Comparison of ENCODE assay signal across 19 mouse cellular contexts in genomic region chr3:121287151-121287550, GRCm38 (mm10). TPM values are rescaled to one million over a fixed set of nuclear protein-coding genes. Genes with fewer than 3 reads are reported as not detected.
DNase-seq lines count a peak whose midpoint lies in the region; ATAC-seq and TF ChIP-seq lines count a peak whose summit lies in the region.
"Had no signal": no experiment of that assay in that cellular context is flagged by ENCODE, and none has a peak within 500 bp of the region (broad histone marks: within the 10 kb centered on the region; RNA-seq: fewer than 3 reads in every experiment).

No protein-coding gene starts in this region.

- H3K4me1 ChIP-seq in heart, adult 2 months (ENCODE audit: control insufficient read depth, insufficient read depth, low read length): no peaks in the 10 kb centered on the region
- peaks cover 13% of the 10 kb centered on the region for H3K4me1 ChIP-seq in liver, adult 2 months (ENCODE audit: control insufficient read depth, insufficient read depth, low read length)
- H3K4me1 ChIP-seq in liver, embryonic 11.5 days (replicated peaks; ENCODE audit: control insufficient read depth, insufficient read depth, low read length): peaks cover 9% of the 10 kb centered on the region
- H3K4me1 ChIP-seq: midbrain, embryonic 12.5 days; neural tube, embryonic 12.5 days had no signal

- 93% methylated on average over 2 of the region's 2 CpGs for WGBS in heart, adult 2 months
- 92% methylated on average over 2 of the region's 2 CpGs for WGBS in liver, adult 2 months
- WGBS in liver, embryonic 11.5 days: 86% methylated on average over 2 of the region's 2 CpGs

- no peak overlapping the region for H3K4me2 ChIP-seq in liver, embryonic 11.5 days
- H3K4me2 ChIP-seq: heart, embryonic 15.5 days; limb, embryonic 13.5 days; midbrain, embryonic 12.5 days; neural tube, embryonic 12.5 days had no signal

- H3K36me3 ChIP-seq in heart, adult 2 months (ENCODE audit: control insufficient read depth, insufficient read depth, low read length): no peaks in the 10 kb centered on the region
- H3K36me3 ChIP-seq in liver, adult 2 months (ENCODE audit: control insufficient read depth, insufficient read depth, low read length): no peaks in the 10 kb centered on the region
- no peaks in the 10 kb centered on the region for H3K36me3 ChIP-seq in liver, embryonic 11.5 days (ENCODE audit: control insufficient read depth, insufficient read depth, low read length)
- H3K36me3 ChIP-seq: embryonic facial prominence, embryonic 10.5 days; heart, embryonic 15.5 days; limb, embryonic 13.5 days; midbrain, embryonic 12.5 days; neural tube, embryonic 12.5 days had no signal

- no peak overlapping the region for H3K9ac ChIP-seq in heart, adult 2 months (ENCODE audit: low read depth, low read length)
- no peak overlapping the region for H3K9ac ChIP-seq in liver, adult 2 months (ENCODE audit: low read depth, low read length)
- H3K9ac ChIP-seq in liver, embryonic 11.5 days (ENCODE audit: low read depth, low read length): no peak overlapping the region
- H3K9ac ChIP-seq: heart, embryonic 15.5 days; limb, embryonic 13.5 days; midbrain, embryonic 12.5 days; neural tube, embryonic 12.5 days had no signal

- TF ChIP-seq POLR2A in heart, adult 2 months (IDR thresholded peaks at IDR 0.05; ENCODE audit: insufficient read depth, low read depth, low read length): no peak
- TF ChIP-seq POLR2A in liver, adult 2 months (IDR thresholded peaks at IDR 0.05; ENCODE audit: extremely low read depth, insufficient read depth, low read length): no peak

- peak; percentile 29 for TF ChIP-seq CTCF in heart, adult 2 months (IDR thresholded peaks at IDR 0.05)
- TF ChIP-seq CTCF in liver, adult 2 months (IDR thresholded peaks at IDR 0.05; ENCODE audit: low read depth, low read length): peak; percentile 34; the same call in 1 of the 2 replicates

- DNase-seq in heart, adult 2 months: no peak
- no peak for DNase-seq in heart, postnatal 10 days
- no peak for DNase-seq in liver, adult 2 months (ENCODE audit: extremely low read depth, low read depth, low spot score)
- no peak for DNase-seq in liver, embryonic 11.5 days (ENCODE audit: low spot score)
- DNase-seq in thymus, postnatal 14 days: peak; percentile 45
- DNase-seq in thymus, postnatal 10 days (ENCODE audit: low spot score in 2 of 2): no peak
- peak; percentile 26 for DNase-seq in R1 (ENCODE audit: low read depth, low spot score)
- DNase-seq: adrenal gland, postnatal 14 days; cerebellum, adult 11 months; gastrocnemius, postnatal 14 days; kidney, adult 8-10 months; kidney, postnatal 4 days; lung, adult 2 months had no signal

- H3K79me2 ChIP-seq in heart, adult 2 months (replicated peaks; ENCODE audit: control insufficient read depth, insufficient read depth, low read length): no peaks in the 10 kb centered on the region
- H3K79me2 ChIP-seq in liver, adult 2 months (ENCODE audit: control insufficient read depth, insufficient read depth, low read length): no peaks in the 10 kb centered on the region

- ATAC-seq in liver, embryonic 11.5 days (replicated peaks; ENCODE audit: low FRiP score): no peak
- no peak for ATAC-seq in granulocyte monocyte progenitor cell, adult 5-6 weeks (replicated peaks; ENCODE audit: poor library complexity, severe bottlenecking)

- no peak for TF ChIP-seq EP300 in heart, adult 2 months (IDR thresholded peaks at IDR 0.05; ENCODE audit: insufficient read depth, low read depth, low read length)

- no peak overlapping the region for H3K4me3 ChIP-seq in heart, adult 2 months
- no peak overlapping the region for H3K4me3 ChIP-seq in liver, adult 2 months (ENCODE audit: insufficient read depth, low read depth, low read length)
- no peak overlapping the region for H3K4me3 ChIP-seq in liver, embryonic 11.5 days (ENCODE audit: low read depth, low read length)
- H3K4me3 ChIP-seq: embryonic facial prominence, embryonic 10.5 days; heart, embryonic 15.5 days; limb, embryonic 13.5 days; midbrain, embryonic 12.5 days; neural tube, embryonic 12.5 days had no signal

- no peaks in the 10 kb centered on the region for H3K27me3 ChIP-seq in heart, adult 2 months (ENCODE audit: control insufficient read depth, insufficient read depth, low read length)
- H3K27me3 ChIP-seq in liver, adult 2 months (ENCODE audit: control insufficient read depth, insufficient read depth, low read length): no peaks in the 10 kb centered on the region
- H3K27me3 ChIP-seq in liver, embryonic 11.5 days (replicated peaks; ENCODE audit: control insufficient read depth, insufficient read depth, low read length): no peaks in the 10 kb centered on the region
- H3K27me3 ChIP-seq: heart, embryonic 15.5 days; limb, embryonic 13.5 days; midbrain, embryonic 12.5 days; neural tube, embryonic 12.5 days had no signal

- no peak overlapping the region for H3K27ac ChIP-seq in heart, adult 2 months
- no peak overlapping the region for H3K27ac ChIP-seq in liver, adult 2 months (replicated peaks; ENCODE audit: insufficient read depth, low read depth, low read length)
- no peak overlapping the region for H3K27ac ChIP-seq in liver, embryonic 11.5 days (ENCODE audit: low read depth, low read length)
- H3K27ac ChIP-seq: embryonic facial prominence, embryonic 10.5 days; heart, embryonic 15.5 days; limb, embryonic 13.5 days; midbrain, embryonic 12.5 days; neural tube, embryonic 12.5 days had no signal

- no peaks in the 10 kb centered on the region for H3K9me3 ChIP-seq in liver, embryonic 11.5 days (ENCODE audit: control insufficient read depth, low read length)
- H3K9me3 ChIP-seq: embryonic facial prominence, embryonic 10.5 days; heart, embryonic 15.5 days; limb, embryonic 13.5 days; midbrain, embryonic 12.5 days; neural tube, embryonic 12.5 days had no signal

- intact Hi-C loops in heart, adult 2 months (cut with DNase I): no loop called here
- intact Hi-C loops in heart, postnatal 10 days (cut with DNase I): no loop called here

RNA-seq across cellular contexts. Expression of gene Tmem56, which starts 4.3 kb away (rescaled TPM):
- 1 to 10 TPM in 1 of 2 experiments, under 1 TPM in 1; 0.99 to 2.9 TPM for total RNA-seq in heart, adult 2 months (2021)
- 0.68 and 2.0 TPM in 2 replicates for polyA plus RNA-seq in heart, adult 2 months (2012; rRNA removed)
- 1 to 10 TPM; 1.0 to 1.4 TPM for total RNA-seq in heart, postnatal 10 days (2021)
- 130 and 150 TPM in 2 replicates for total RNA-seq in liver, adult 2 months (2014; rRNA removed)
- 24.1 and 27.2 TPM in 2 replicates for polyA plus RNA-seq in liver, adult 2 months (2012; rRNA removed)
- polyA plus RNA-seq in liver, embryonic 11.5 days (2014; fragmentation: Nextera tagmentation; extraction: Ambion mirVana): 31.2 and 36.9 TPM in 2 replicates
- 0.04 TPM in 1 of 2 replicates, not detected in the other for total RNA-seq in granulocyte monocyte progenitor cell, adult 5-6 weeks (2014; fragmentation: Nextera tagmentation)
- total RNA-seq in granulocyte monocyte progenitor cell, adult 5-6 weeks (2017): 0.04 and 0.21 TPM in 2 replicates

RNA-seq across cellular contexts. Expression of gene Alg14, which starts 4.4 kb away (rescaled TPM):
- 10 to 100 TPM in 1 of 2 experiments, 1 to 10 TPM in 1; 9.1 to 10.4 TPM for total RNA-seq in heart, adult 2 months (2021)
- polyA plus RNA-seq in heart, adult 2 months (2012; rRNA removed): 12.5 and 19.9 TPM in 2 replicates
- total RNA-seq in heart, postnatal 10 days (2021): 10 to 100 TPM; 16.6 to 17.0 TPM
- 12.6 and 14.3 TPM in 2 replicates for total RNA-seq in liver, adult 2 months (2014; rRNA removed)
- 23.4 and 24.3 TPM in 2 replicates for polyA plus RNA-seq in liver, adult 2 months (2012; rRNA removed)
- polyA plus RNA-seq in liver, embryonic 11.5 days (2014; fragmentation: Nextera tagmentation; extraction: Ambion mirVana): 23.3 and 26.4 TPM in 2 replicates
- 20.4 and 28.5 TPM in 2 replicates for total RNA-seq in granulocyte monocyte progenitor cell, adult 5-6 weeks (2014; fragmentation: Nextera tagmentation)
- total RNA-seq in granulocyte monocyte progenitor cell, adult 5-6 weeks (2017): 8.4 and 13.0 TPM in 2 replicates

Comparison
In these comparisons a context has a peak if more than half of its experiments do, and no peak if none do; other contexts are left out.
1. DNase-seq: peak in thymus, postnatal 14 days (single experiment) and R1 (single experiment); none in heart, adult 2 months (0 of 2), heart, postnatal 10 days (0 of 2), liver, adult 2 months (single experiment), liver, embryonic 11.5 days (single experiment) and thymus, postnatal 10 days (0 of 2).
2. RNA of gene Tmem56, which starts 4.3 kb away (total RNA-seq): 130 to 150 TPM in liver, adult 2 months; 0.99 to 2.9 TPM in heart, adult 2 months, 1.0 to 1.4 TPM in heart, postnatal 10 days and 0.04 to 0.21 TPM in granulocyte monocyte progenitor cell, adult 5-6 weeks; every median in the first group is over 10 times any median in the second.